Mouse (Mus musculus): ENCODE measurements around the gene Sv2a.

DNA sequence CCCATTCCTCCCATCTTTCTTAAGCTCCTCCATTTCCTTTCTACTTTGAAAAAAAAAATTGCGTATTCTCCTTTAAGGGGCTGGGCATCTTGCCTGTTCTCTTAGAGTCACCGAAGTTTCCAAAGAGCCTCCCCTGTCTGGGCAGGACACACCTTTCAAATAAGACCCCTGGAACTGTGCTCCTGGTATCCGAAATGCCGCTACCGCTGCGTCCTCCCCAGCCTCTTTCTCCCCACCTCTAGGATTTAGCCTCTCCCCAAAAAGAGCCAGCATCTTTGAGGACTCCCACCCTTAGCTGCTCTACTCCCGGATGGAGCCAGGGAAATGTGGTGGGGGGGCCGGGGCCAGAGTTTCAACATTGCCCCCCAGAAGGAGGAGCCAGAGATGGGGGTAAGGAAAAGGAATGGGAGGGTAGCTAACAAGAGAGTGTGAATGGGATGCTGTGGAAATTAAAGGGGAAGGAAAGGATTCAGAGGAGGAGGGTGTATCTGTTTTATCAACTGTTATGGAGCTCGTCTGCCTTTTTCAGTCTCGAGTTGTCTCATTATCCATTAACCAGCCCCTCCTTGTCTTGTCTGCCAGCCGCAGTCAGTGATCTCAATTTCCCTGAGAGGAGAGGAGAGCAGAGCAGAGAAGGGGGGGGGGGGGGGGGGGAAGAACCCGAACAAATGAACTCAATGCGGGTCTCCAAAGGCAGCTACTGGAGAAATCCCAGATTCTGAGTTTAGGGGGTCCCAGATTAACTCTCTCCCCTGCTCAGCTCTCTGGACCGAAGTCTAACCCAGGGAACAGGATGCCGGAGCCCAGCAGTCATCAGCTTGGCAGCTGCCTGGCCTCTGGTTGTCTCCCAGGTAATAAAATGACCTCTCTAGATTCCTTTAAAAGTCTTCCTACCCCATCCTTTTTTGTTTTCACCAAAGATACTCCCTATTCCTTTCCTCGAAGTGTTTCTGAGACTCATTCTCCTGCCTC, 18.8 kb upstream of the Sv2a start, which contains the start of gene Mtmr11:
- TF ChIP-seq CTCF (IDR thresholded peaks at IDR 0.05; ENCODE audit: low read depth, low read length) (no peak), POLR2A (IDR thresholded peaks at IDR 0.05; ENCODE audit: borderline replicate concordance, low read depth, low read length) (no peak)

All from bone marrow macrophage, adult 2 months (primary cell).